Mouse (Mus musculus) lung, adult 2 months (tissue): Measurements from ENCODE around the gene Dok5.

Experiments used
- CTCF ChIP-seq: fragments of 200-500 bp; IDR thresholded peaks from 2 replicates; pipeline ENCODE4 v1.5.1; 2011; ENCODE audit warnings: mild to moderate bottlenecking, low read length, control low read depth; ENCODE audit not compliant: insufficient read depth
- POLR2A ChIP-seq: fragments of 200-500 bp; IDR thresholded peaks from 2 replicates; pipeline ENCODE4 v1.6.1; 2011; ENCODE audit warnings: low read depth, mild to moderate bottlenecking, control low read depth, low read length, borderline replicate concordance; ENCODE audit errors: extremely low read depth

DNA sequence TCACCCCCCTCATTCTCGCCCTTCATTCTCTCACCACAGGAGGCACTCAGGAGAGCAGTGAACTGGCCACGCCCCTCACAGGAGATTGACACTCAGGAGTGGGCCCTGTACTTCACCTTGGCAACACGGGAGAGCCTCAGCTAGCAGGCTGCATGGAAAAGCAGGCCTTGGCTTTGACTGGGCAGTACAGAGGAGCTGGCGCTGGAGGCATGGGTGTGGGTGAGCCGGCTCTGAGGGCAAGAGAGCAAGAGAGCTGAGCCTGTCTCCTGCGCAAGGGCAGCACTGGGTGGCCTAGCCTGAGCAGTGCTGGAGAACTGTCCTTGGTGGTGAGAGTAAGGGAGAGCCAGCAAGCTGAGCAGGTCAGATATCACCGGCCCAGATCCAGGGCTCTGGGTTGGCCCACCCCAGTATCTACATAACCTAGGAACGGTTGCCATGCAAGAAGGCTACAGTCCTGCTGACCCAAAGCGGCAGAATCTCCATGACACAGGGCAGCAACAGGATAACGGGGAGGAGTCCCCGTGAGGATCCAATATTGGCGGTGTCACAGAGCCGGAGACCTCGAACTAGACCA lies 35.6 kb upstream of the Dok5 start:
- TF ChIP-seq CTCF (no peak), POLR2A (no peak)
